Mouse (Mus musculus) embryo, embryonic 11 days (tissue): ENCODE measurements around the gene Polr2j.

ENCODE experiments used
- DNase-seq: peaks from one replicate; pipeline ENCODE4 v3.0.0-alpha.2; 2015

Polr2j gene

DNA sequence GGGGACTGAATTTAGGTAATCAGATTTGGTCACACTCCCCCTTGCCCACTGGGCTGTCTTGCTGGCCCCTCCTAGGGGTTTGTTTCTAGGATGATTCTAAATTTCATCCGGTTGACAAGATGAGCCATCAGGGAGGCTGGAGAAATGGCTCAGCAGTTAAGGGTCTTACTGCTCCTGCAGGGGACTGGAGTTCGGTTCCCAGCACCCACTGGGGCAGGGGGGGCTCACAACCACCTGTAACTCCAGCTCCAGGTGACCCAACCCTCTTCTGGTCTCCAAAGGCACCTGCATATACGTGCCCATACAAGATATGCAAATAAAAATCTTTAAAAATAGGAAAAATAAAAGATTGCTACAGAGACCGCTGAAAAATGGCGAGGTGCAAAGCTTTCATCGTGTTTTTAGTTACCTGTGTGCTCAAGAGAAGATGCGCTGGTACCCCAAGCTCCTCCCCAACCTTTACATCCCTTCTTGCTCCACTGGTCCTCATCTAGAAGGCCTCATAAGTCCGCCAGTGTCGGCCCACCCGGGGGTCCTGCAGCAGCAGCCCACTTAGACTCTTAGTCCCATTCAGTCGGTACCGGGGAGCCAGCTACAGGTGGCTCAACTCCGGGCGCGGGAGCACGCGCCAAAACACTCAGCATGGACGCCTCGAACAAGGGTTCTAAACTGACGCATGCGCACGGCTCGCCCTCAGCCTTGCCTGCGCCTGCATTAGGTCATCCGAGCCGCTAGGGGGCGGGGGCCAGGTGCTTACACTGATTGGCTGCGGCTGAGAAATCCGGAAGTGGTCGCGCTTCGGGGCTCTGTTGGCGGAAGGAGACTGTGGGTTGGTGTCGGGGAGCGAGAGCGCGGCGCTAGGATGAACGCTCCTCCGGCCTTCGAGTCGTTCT is at the start of gene Polr2j:
Polr2j (plus strand) TSS at position 741 of the 893 bp plus-strand sequence.
- DNase-seq: peak; percentile 97

- no peak for DNase-seq
These were observed 47.0 kb upstream of the Polr2j start for GRCm38 (mm10) chr5:136069411-136069810.

GRCm38 (mm10) chr5:136073051-136073450 is 43.4 kb upstream of the Polr2j start:
- no peak for DNase-seq

GRCm38 (mm10) chr5:136073526-136073925 is 42.9 kb upstream of the Polr2j start:
- DNase-seq: no peak

DNA sequence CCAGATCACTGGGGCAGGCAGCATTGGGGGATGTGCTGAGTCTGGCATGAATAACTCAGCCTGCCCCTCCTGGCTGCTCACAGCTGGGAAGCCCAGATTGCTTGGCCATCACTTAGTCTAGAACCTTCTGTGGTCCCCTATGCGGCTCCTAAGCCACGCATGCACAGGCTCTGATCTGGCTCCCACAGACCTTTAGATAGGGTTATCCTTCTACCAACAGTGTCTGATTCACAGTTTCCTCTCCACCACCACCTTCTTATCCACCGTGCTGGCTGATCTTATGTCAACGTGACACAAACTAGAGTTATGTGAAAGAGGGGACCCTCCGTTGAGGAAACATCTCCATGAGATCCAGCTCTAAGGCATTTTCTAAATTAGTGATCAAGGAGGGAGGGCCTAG is 41.4 kb upstream of the Polr2j start:
- no peak for DNase-seq

- peak; percentile 7 for DNase-seq
These were observed 40.1 kb upstream of the Polr2j start for GRCm38 (mm10) chr5:136076284-136076683.

DNA sequence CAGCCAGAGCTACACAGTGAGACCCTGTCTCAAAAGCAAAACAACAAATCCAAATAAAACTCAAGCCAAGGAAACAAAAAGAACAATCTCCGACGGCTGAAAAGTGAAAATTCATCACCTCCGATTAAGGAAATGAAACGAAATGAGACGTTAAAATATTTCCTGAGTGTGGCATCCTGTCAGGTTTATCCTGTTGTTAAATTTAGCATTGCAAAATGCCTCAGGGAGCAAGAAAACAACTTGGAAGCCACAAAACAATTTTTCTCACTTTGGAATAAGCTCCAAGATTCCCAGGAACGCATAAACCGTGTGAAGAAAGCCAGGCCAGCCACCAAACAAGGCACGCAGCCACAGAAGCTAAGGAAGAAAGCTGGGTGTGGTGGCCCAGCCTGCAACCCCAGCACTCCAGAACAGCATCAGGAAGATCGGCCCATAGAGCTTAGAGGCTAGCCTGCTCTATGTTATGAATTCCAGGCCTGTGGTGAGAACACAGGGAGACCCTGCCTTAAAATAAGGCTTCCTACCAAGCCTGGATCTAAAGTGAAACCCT is 39.4 kb upstream of the Polr2j start:
- DNase-seq: no peak

GRCm38 (mm10) chr5:136078136-136078535 is 38.3 kb upstream of the Polr2j start:
- DNase-seq: no peak

DNA sequence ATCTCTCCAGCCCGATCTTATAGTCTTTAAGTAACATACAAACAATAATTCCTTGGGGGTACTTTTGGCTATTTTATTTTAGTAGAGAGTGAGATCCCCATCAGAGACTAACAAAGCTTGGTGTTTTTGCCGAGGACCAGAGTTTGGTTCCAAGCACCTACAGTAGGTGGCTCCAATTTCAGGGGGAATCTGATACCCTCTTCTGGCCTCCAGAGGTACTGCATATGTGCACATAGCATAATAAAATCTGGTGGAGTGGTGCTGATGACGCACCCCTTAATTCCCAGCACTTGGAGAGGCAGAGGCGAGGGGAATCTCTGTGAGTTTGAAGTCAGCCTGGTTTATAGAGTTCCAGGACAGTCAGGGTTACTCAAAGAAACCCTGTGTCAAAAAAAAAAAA is 34.1 kb upstream of the Polr2j start:
- DNase-seq: no peak

- peak; percentile 99 for DNase-seq
These were observed 32.7 kb upstream of the Polr2j start, which contains the start of gene Rasa4 for GRCm38 (mm10) chr5:136083669-136084107. TSS of gene Rasa4 (plus strand) at chr5:136083916.

DNA sequence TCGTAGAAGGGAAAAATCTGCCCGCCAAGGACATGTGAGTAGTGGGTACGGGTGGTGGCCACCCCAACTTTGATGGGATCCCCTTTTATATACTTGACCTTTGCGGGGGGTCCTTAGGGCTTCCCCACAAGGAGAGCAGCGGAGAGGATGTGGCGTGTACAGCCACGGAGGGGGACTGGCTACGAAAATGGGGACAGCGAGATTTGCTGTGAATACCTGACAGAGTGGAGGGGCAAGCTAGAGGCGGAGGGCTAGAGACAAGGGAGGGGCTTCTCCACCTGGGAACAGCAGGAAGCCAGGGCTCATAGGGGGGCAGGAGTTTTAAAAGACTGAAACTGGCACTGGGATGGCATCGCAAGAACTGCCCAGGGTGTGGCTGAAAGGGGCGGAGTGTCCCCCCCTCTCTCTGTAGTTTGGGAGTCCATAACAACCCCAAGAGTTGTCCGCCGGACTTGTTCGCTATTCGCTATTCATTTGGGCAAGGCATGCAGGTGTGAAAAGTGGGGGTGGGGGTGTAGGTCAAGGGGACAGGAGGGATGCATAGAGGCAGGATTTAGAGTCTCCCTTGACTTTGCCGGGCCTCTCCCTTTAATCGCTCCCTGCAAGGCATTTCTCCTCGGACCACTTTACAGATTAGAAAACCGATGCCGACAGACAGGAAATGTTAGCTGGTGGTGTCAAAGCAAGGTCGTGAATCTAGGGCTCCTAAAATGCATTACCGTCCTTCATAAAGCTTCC is 32.1 kb upstream of the Polr2j start:
- no peak for DNase-seq

DNA sequence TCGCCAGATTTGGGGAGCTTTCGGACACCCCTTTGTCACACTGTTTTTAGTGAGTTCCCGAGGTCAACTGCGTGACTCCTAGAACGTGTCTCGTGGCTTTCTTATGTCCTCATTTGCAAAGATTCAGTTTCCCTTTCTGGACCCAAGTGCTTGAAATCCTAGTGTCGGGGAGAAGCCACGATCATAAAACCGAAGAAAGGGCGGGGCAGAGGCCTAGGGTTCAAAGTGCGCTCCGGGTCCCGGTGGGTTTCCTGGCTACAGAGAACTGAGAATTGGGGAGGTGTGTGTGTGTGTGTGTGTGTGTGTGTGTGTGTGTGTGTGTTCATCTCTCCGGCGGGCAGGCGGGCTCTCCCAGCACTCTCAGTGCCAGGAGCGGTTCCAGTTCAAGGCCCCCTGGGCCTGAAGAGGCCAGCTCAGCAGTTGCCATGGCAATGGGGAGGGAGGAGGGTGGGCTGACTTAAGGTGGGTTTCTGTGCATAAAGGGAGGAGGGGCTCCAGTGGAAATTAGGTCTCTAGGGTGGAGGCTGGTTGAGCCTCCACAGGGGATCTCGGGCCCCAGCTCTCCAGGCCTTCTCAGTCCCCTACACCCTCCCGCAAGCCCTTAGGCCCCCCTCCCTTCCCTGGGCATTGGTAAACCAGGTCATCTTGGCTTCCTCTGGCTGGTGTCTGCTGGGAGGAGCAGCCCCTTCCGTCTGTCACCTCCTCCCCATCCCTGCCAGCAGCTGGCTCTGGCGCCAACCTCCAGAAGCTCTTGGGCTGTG is 31.4 kb upstream of the Polr2j start:
- peak; percentile 72 for DNase-seq

DNA sequence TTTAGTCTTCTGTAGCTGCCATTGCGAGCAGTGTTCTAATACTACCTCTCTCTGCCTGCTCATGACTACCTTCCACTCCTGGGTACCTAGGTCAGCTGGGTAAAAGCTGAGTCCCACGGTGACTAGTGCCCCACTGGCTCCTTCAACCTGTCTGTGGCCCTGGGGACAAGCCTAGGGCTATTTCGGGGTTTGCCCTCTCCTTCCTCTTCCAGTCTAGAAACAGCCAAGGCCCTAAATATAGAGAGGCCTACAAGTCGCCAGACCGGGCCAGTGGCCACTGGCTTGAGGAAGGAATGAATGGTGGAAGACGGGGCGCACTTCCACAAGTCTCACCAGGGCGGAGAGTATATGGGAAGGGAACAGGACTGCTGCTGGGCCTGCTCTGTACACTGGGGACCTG is 30.1 kb upstream of the Polr2j start:
- no peak for DNase-seq

GRCm38 (mm10) chr5:136088821-136089575 is 27.4 kb upstream of the Polr2j start:
- peak; percentile 18 for DNase-seq

GRCm38 (mm10) chr5:136091927-136092326 is 24.5 kb upstream of the Polr2j start:
- no peak for DNase-seq

- DNase-seq: no peak
These were observed 22.0 kb upstream of the Polr2j start for GRCm38 (mm10) chr5:136094249-136095010.

DNA sequence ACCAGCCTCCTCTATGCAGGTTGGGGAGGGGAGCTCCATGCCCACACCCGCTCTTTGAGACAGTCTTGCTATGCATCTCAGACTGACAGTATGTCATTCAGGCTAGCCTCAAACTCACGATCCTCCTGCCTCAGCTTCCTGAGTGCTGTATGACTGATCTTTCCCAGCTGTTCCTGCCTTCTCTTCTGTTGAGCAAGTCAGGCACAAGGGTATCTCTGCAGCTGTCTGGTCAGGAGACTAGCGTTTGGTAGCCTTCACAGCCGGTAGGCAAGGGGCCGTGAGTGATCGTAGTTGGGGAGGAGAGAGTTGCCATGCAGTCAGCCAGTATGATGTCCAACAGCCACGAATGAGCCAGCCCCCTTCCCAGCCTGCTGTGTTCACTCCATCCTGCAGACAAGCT is 21.3 kb upstream of the Polr2j start:
- no peak for DNase-seq

GRCm38 (mm10) chr5:136098536-136098935 is 17.9 kb upstream of the Polr2j start:
- no peak for DNase-seq

- DNase-seq: peak; percentile 88
These were observed 14.2 kb upstream of the Polr2j start for GRCm38 (mm10) chr5:136102099-136102820.

- DNase-seq: peak; percentile 27
These were observed 11.9 kb upstream of the Polr2j start for GRCm38 (mm10) chr5:136104511-136104910.

GRCm38 (mm10) chr5:136108486-136108885 is 7.9 kb upstream of the Polr2j start:
- no peak for DNase-seq
